Mouse (Mus musculus) MEL (cell line): ENCODE results near the gene Foxp2. TPM values are rescaled to one million over a fixed set of nuclear protein-coding genes. Genes with fewer than 3 reads are reported as not detected.

Source experiments
- DNase-seq: peaks from one replicate; pipeline ENCODE4 v3.0.0; 2011; ENCODE audit warnings: low read depth, low spot score
- H3K27ac ChIP-seq: 2 replicates; pipeline ENCODE4 v1.5.1; 2012; ENCODE audit warnings: low read depth, mild to moderate bottlenecking, control low read depth, low read length, moderate library complexity; ENCODE audit not compliant: control insufficient read depth
- H3K27me3 ChIP-seq, 2 experiments: fragments of 150-350 bp in 1 of 2; sonication (generic) in 1 of 2; 2 replicates each; pipeline ENCODE4 v1.6.1; 2012; ENCODE audit warnings: low read length in 2 of 2, mild to moderate bottlenecking in 2 of 2, improper control_type of control experiment in 1 of 2, moderate library complexity in 1 of 2; ENCODE audit not compliant: insufficient read depth in 2 of 2, control insufficient read depth in 1 of 2
- H3K36me3 ChIP-seq, 2 experiments: 2 replicates each; pipeline ENCODE4 v1.6.1; 2012 to 2014; ENCODE audit warnings: low read length in 2 of 2, improper control_type of control experiment in 1 of 2, inconsistent platforms in 1 of 2, mild to moderate bottlenecking in 1 of 2; ENCODE audit not compliant: insufficient read depth in 2 of 2, control insufficient read depth in 1 of 2
- H3K4me1 ChIP-seq, 2 experiments: fragments of 150-350 bp in 1 of 2; sonication (generic) in 1 of 2; 2 replicates each; pipeline ENCODE4 v1.6.1; 2012; ENCODE audit warnings: low read length in 2 of 2, improper control_type of control experiment in 1 of 2, mild to moderate bottlenecking in 1 of 2; ENCODE audit not compliant: insufficient read depth in 2 of 2, control insufficient read depth in 1 of 2
- H3K4me3 ChIP-seq, 2 experiments: fragments of 150-350 bp in 1 of 2; sonication (generic) in 1 of 2; 2 replicates each; pipeline ENCODE4 v1.5.1; 2012; ENCODE audit warnings: low read depth in 2 of 2, low read length in 2 of 2, mild to moderate bottlenecking in 2 of 2, moderate library complexity in 2 of 2, control low read depth in 1 of 2, improper control_type of control experiment in 1 of 2; ENCODE audit not compliant: control insufficient read depth in 1 of 2, insufficient read depth in 1 of 2
- H3K79me2 ChIP-seq: 2 replicates; pipeline ENCODE4 v1.6.1; 2012; ENCODE audit warnings: mild to moderate bottlenecking, low read length, moderate library complexity; ENCODE audit not compliant: control insufficient read depth, poor library complexity, insufficient read depth
- H3K9ac ChIP-seq: 2 replicates; pipeline ENCODE4 v1.6.1; 2012; ENCODE audit warnings: low read depth, mild to moderate bottlenecking, control low read depth, low read length, moderate library complexity; ENCODE audit not compliant: control insufficient read depth, poor library complexity, severe bottlenecking
- H3K9me3 ChIP-seq: fragments of 150-350 bp; sonication (generic); replicated peaks from 2 replicates; pipeline ENCODE4 v1.6.1; 2012; ENCODE audit warnings: mild to moderate bottlenecking, low read length, improper control_type of control experiment, moderate library complexity; ENCODE audit not compliant: insufficient read depth
- BHLHE40 ChIP-seq: IDR thresholded peaks from 2 replicates; pipeline ENCODE4 v1.6.1; 2012; ENCODE audit warnings: low read depth, mild to moderate bottlenecking, inconsistent platforms, low read length, improper control_type of control experiment, borderline replicate concordance
- CHD1 ChIP-seq: IDR thresholded peaks from 2 replicates; pipeline ENCODE4 v1.6.1; 2012; ENCODE audit warnings: low read depth, mild to moderate bottlenecking, inconsistent platforms, low read length, improper control_type of control experiment
- E2F4 ChIP-seq: IDR thresholded peaks from 2 replicates; pipeline ENCODE4 v1.6.1; 2011; ENCODE audit warnings: low read depth, low read length, improper control_type of control experiment, borderline replicate concordance
- ELF1 ChIP-seq: IDR thresholded peaks from 2 replicates; pipeline ENCODE4 v1.6.1; 2014; ENCODE audit warnings: low read depth, mild to moderate bottlenecking, inconsistent platforms, low read length, improper control_type of control experiment, moderate library complexity
- EP300 ChIP-seq, 2 experiments: IDR thresholded peaks; 2 replicates each; pipeline ENCODE4 v1.6.1; 2011; ENCODE audit warnings: improper control_type of control experiment in 2 of 2, low read length in 2 of 2, low read depth in 1 of 2, mild to moderate bottlenecking in 1 of 2
- GABPA ChIP-seq: IDR thresholded peaks from 2 replicates; pipeline ENCODE4 v1.6.1; 2012; ENCODE audit warnings: low read depth, mild to moderate bottlenecking, inconsistent platforms, low read length, improper control_type of control experiment, moderate library complexity
- GATA1 ChIP-seq: IDR thresholded peaks from 2 replicates; pipeline ENCODE4 v1.6.1; 2011; ENCODE audit warnings: low read depth, low read length, improper control_type of control experiment
- HCFC1 ChIP-seq: IDR thresholded peaks from 2 replicates; pipeline ENCODE4 v1.6.1; 2012; ENCODE audit warnings: low read depth, mild to moderate bottlenecking, inconsistent platforms, low read length, improper control_type of control experiment, moderate library complexity
- MAFK ChIP-seq: IDR thresholded peaks from 2 replicates; pipeline ENCODE4 v1.6.1; 2011; ENCODE audit warnings: low read depth, mild to moderate bottlenecking, low read length, improper control_type of control experiment, borderline replicate concordance
- MAX ChIP-seq: IDR thresholded peaks from 2 replicates; pipeline ENCODE4 v1.6.1; 2011; ENCODE audit warnings: low read length, improper control_type of control experiment
- MXI1 ChIP-seq: IDR thresholded peaks from 2 replicates; pipeline ENCODE4 v1.6.1; 2011; ENCODE audit warnings: mild to moderate bottlenecking, low read depth, low read length, improper control_type of control experiment
- MYB ChIP-seq: IDR thresholded peaks from 2 replicates; pipeline ENCODE4 v1.6.1; 2011; ENCODE audit warnings: mild to moderate bottlenecking, low read depth, low read length, improper control_type of control experiment
- MYC ChIP-seq: IDR thresholded peaks from 2 replicates; pipeline ENCODE4 v1.6.1; 2011; ENCODE audit warnings: low read depth, mild to moderate bottlenecking, low read length, improper control_type of control experiment, moderate library complexity
- NELFE ChIP-seq: IDR thresholded peaks from 2 replicates; pipeline ENCODE4 v1.6.1; 2011; ENCODE audit warnings: low read depth, low read length, improper control_type of control experiment
- NRF1 ChIP-seq: IDR thresholded peaks from 2 replicates; pipeline ENCODE4 v1.6.1; 2014; ENCODE audit warnings: low read depth, mild to moderate bottlenecking, inconsistent platforms, low read length, improper control_type of control experiment, moderate library complexity; ENCODE audit not compliant: poor library complexity, insufficient read depth, severe bottlenecking
- POLR2AphosphoS5 ChIP-seq: IDR thresholded peaks from 2 replicates; pipeline ENCODE4 v1.6.1; 2012; ENCODE audit warnings: low read depth, borderline replicate concordance, mild to moderate bottlenecking, inconsistent platforms, low read length, moderate library complexity, mixed read lengths
- RAD21 ChIP-seq: IDR thresholded peaks from 2 replicates; pipeline ENCODE4 v1.6.1; 2011; ENCODE audit warnings: mild to moderate bottlenecking, low read depth, low read length, improper control_type of control experiment
- RCOR1 ChIP-seq: IDR thresholded peaks from 2 replicates; pipeline ENCODE4 v1.6.1; 2012; ENCODE audit warnings: low read depth, mild to moderate bottlenecking, inconsistent platforms, low read length, improper control_type of control experiment
- SIN3A ChIP-seq: IDR thresholded peaks from 2 replicates; pipeline ENCODE4 v1.6.1; 2012; ENCODE audit warnings: low read length, improper control_type of control experiment, inconsistent platforms
- TAL1 ChIP-seq: IDR thresholded peaks from 2 replicates; pipeline ENCODE4 v1.6.1; 2012; ENCODE audit warnings: mild to moderate bottlenecking, inconsistent platforms, low read length, moderate library complexity, mixed read lengths
- TBP ChIP-seq: IDR thresholded peaks from 2 replicates; pipeline ENCODE4 v1.8.0; 2011; ENCODE audit warnings: low read depth, low read length, improper control_type of control experiment
- UBTF ChIP-seq: IDR thresholded peaks from 2 replicates; pipeline ENCODE4 v1.6.1; 2012; ENCODE audit warnings: low read depth, mild to moderate bottlenecking, inconsistent platforms, low read length, improper control_type of control experiment, moderate library complexity, borderline replicate concordance; ENCODE audit not compliant: insufficient read depth
- USF2 ChIP-seq, 2 experiments: IDR thresholded peaks; 2 replicates each; pipeline ENCODE4 v1.6.1; 2011 to 2012; ENCODE audit warnings: improper control_type of control experiment in 2 of 2, low read length in 2 of 2, borderline replicate concordance in 1 of 2, inconsistent platforms in 1 of 2, low read depth in 1 of 2, mild to moderate bottlenecking in 1 of 2; ENCODE audit not compliant: insufficient read depth in 1 of 2
- ZC3H11A ChIP-seq: IDR thresholded peaks from 2 replicates; pipeline ENCODE4 v1.6.1; 2012; ENCODE audit warnings: low read depth, mild to moderate bottlenecking, inconsistent platforms, low read length, improper control_type of control experiment
- ZMIZ1 ChIP-seq: IDR thresholded peaks from 2 replicates; pipeline ENCODE4 v1.6.1; 2012; ENCODE audit warnings: low read depth, mild to moderate bottlenecking, inconsistent platforms, low read length, improper control_type of control experiment, moderate library complexity
- polyA plus RNA-seq, 2 experiments: library from polyadenylated mRNA; stranded (reverse) in 1 of 2; unstranded in 1 of 2; fragments of >175 nt in 1 of 2; fragments of >200 nt in 1 of 2; gene quantifications; 2 replicates each; pipeline versions ENCODE4 v1.2.1 to v1.2.4; 2012; ENCODE audit warnings: low replicate concordance in 2 of 2, low read depth in 1 of 2; ENCODE audit not compliant: insufficient read length in 2 of 2, insufficient read depth in 1 of 2, missing spikeins in 1 of 2
- total RNA-seq: library from RNA; depleted of rRNA; stranded (reverse); fragments of 300-350 nt; gene quantifications from 2 replicates; pipeline ENCODE4 v1.2.3, GENCODE M21; 2012

The Foxp2 gene
- total and polyA plus RNA-seq, 3 experiments: not detected

- no peak overlapping the region for H3K27ac ChIP-seq
- TF ChIP-seq EP300 (IDR thresholded peaks at IDR 0.05; ENCODE audit: low read depth in 1 of 2, low read length in 2 of 2) (no peak), TBP (no peak), BHLHE40 (no peak), GABPA (no peak), NELFE (no peak), MAX (no peak), ZMIZ1 (no peak), HCFC1 (no peak)
- H3K4me1 ChIP-seq: no peaks in the 10 kb centered on the region
- H3K9me3 ChIP-seq: no peaks in the 10 kb centered on the region
- no peak for DNase-seq
- no peaks in the 10 kb centered on the region for H3K27me3 ChIP-seq
- no peaks in the 10 kb centered on the region for H3K36me3 ChIP-seq
- H3K79me2 ChIP-seq: no peaks in the 10 kb centered on the region
- H3K4me3 ChIP-seq: no peak overlapping the region
- no peak overlapping the region for H3K9ac ChIP-seq
Measured at GRCm38 (mm10) chr6:15294081-15294480, 392.9 kb downstream of the Foxp2 start.

- Histone ChIP-seq H3K4me1 (no peaks in the 10 kb centered on the region), H3K27ac (no peak overlapping the region), H3K27me3 (no peaks in the 10 kb centered on the region), H3K4me3 (no peak overlapping the region), H3K36me3 (no peaks in the 10 kb centered on the region), H3K9ac (no peak overlapping the region), H3K79me2 (no peaks in the 10 kb centered on the region), H3K9me3 (no peaks in the 10 kb centered on the region)
- TF ChIP-seq UBTF: no peak
- no peak for TF ChIP-seq MYB
- no peak for TF ChIP-seq NRF1
- no peak for DNase-seq
Measured at GRCm38 (mm10) chr6:15299279-15299678, 398.1 kb downstream of the Foxp2 start.

GRCm38 (mm10) chr6:15310671-15311070, 409.5 kb downstream of the Foxp2 start:
- Histone ChIP-seq H3K4me3 (no peak overlapping the region), H3K4me1 (no peaks in the 10 kb centered on the region)

More at GRCm38 (mm10) chr6:15310671-15311070, 409.5 kb downstream of the Foxp2 start:
- Histone ChIP-seq H3K9ac (no peak overlapping the region), H3K27me3 (no peaks in the 10 kb centered on the region; a peak in 1 of 4 replicates), H3K36me3 (no peaks in the 10 kb centered on the region), H3K79me2 (no peaks in the 10 kb centered on the region), H3K9me3 (no peaks in the 10 kb centered on the region), H3K27ac (no peak overlapping the region)
- TF ChIP-seq RCOR1 (no peak), ZC3H11A (no peak), TAL1 (no peak), RAD21 (no peak), GATA1 (no peak), SIN3A (no peak), POLR2AphosphoS5 (no peak), CHD1 (no peak), ELF1 (no peak), ZMIZ1 (no peak), MYC (no peak), BHLHE40 (no peak), USF2 (IDR thresholded peaks at IDR 0.05; ENCODE audit: borderline replicate concordance in 1 of 2, insufficient read depth in 1 of 2, low read depth in 1 of 2, low read length in 2 of 2) (no peak), MAFK (no peak), MXI1 (no peak), E2F4 (no peak)
- no peak for DNase-seq
